Mouse (Mus musculus) CH12.LX (cell line): ENCODE data around the gene Asb14. TPM values are rescaled to one million over a fixed set of nuclear protein-coding genes. Genes with fewer than 3 reads are reported as not detected.
"Not testable (repeated sequence)": the region's sequence is repeated elsewhere in the genome, so short reads cannot be mapped to it uniquely, and the experiment has no call there.

Source experiments
- DNase-seq: peaks from one replicate; pipeline ENCODE4 v3.0.0-alpha.2; 2013; ENCODE audit errors: extremely low read depth
- H3K27ac ChIP-seq: 2 replicates; pipeline ENCODE4 v1.5.1; 2012; ENCODE audit warnings: low read depth, mild to moderate bottlenecking, control low read depth, moderate library complexity; ENCODE audit not compliant: insufficient read depth
- H3K27me3 ChIP-seq: replicated peaks from 2 replicates; pipeline ENCODE3; 2012; ENCODE audit warnings: inconsistent platforms
- H3K36me3 ChIP-seq, 2 experiments: replicated peaks in 1 of 2; 2 replicates each; pipeline versions ENCODE3 to v1.6.1; 2012; ENCODE audit warnings: inconsistent platforms in 1 of 2, low read length in 1 of 2, mild to moderate bottlenecking in 1 of 2, mixed read lengths in 1 of 2, moderate library complexity in 1 of 2; ENCODE audit not compliant: control insufficient read depth in 1 of 2, insufficient read depth in 1 of 2
- H3K4me1 ChIP-seq, 2 experiments: 2 replicates each; pipeline ENCODE4 v1.6.1; 2012; ENCODE audit warnings: inconsistent platforms in 1 of 2, moderate library complexity in 1 of 2; ENCODE audit not compliant: insufficient read depth in 2 of 2, control insufficient read depth in 1 of 2
- H3K4me2 ChIP-seq: 2 replicates; pipeline ENCODE4 v1.6.1; 2012; ENCODE audit warnings: low read depth, mild to moderate bottlenecking, control low read depth; ENCODE audit not compliant: poor library complexity, insufficient read depth, severe bottlenecking
- H3K4me3 ChIP-seq, 3 experiments: fragments of 150-350 bp in 1 of 3; sonication (generic) in 1 of 3; replicated peaks in 1 of 3; 2 replicates each; pipeline versions ENCODE3 to v1.5.1; 2011 to 2012; ENCODE audit warnings: low read depth in 2 of 3, low read length in 2 of 3, mild to moderate bottlenecking in 2 of 3, moderate library complexity in 2 of 3, control low read depth in 1 of 3, improper control_type of control experiment in 1 of 3, inconsistent platforms in 1 of 3, mixed read lengths in 1 of 3; ENCODE audit not compliant: poor library complexity in 1 of 3
- H3K79me2 ChIP-seq: replicated peaks from 2 replicates; pipeline ENCODE4 v1.6.1; 2012; ENCODE audit warnings: mild to moderate bottlenecking, moderate library complexity; ENCODE audit not compliant: control insufficient read depth, poor library complexity, insufficient read depth, severe bottlenecking; ENCODE audit errors: extremely low read depth
- H3K9ac ChIP-seq: 2 replicates; pipeline ENCODE4 v1.6.1; 2012; ENCODE audit warnings: low read depth, mild to moderate bottlenecking, control low read depth, moderate library complexity; ENCODE audit not compliant: insufficient read depth
- H3K9me3 ChIP-seq: replicated peaks from 2 replicates; pipeline ENCODE3; 2012; ENCODE audit warnings: low read length, inconsistent platforms, mixed read lengths
- CHD1 ChIP-seq: IDR thresholded peaks from 2 replicates; pipeline ENCODE4 v1.6.1; 2012; ENCODE audit warnings: low read depth, low read length, improper control_type of control experiment, inconsistent platforms
- CTCF ChIP-seq, 2 experiments: IDR thresholded peaks in 1 of 2; conservative IDR thresholded peaks in 1 of 2; 2 replicates each; pipeline ENCODE4 v1.5.1; 2011 to 2012; ENCODE audit warnings: low read depth in 2 of 2, low read length in 2 of 2, improper control_type of control experiment in 1 of 2, inconsistent platforms in 1 of 2, mild to moderate bottlenecking in 1 of 2, moderate library complexity in 1 of 2
- ETS1 ChIP-seq: conservative IDR thresholded peaks from 2 replicates; pipeline ENCODE4 v1.6.1; 2012; ENCODE audit warnings: low read depth, mild to moderate bottlenecking, inconsistent platforms, low read length, improper control_type of control experiment, moderate library complexity
- HCFC1 ChIP-seq: IDR thresholded peaks from 2 replicates; pipeline ENCODE4 v1.6.1; 2012; ENCODE audit warnings: low read depth, mild to moderate bottlenecking, inconsistent platforms, low read length, improper control_type of control experiment
- IRF4 ChIP-seq: IDR thresholded peaks from 2 replicates; pipeline ENCODE4 v1.6.1; 2014; ENCODE audit warnings: low read depth, mild to moderate bottlenecking, inconsistent platforms, low read length, improper control_type of control experiment
- JUN ChIP-seq: IDR thresholded peaks from 2 replicates; pipeline ENCODE4 v1.6.1; 2011; ENCODE audit warnings: low read depth, mild to moderate bottlenecking, low read length, improper control_type of control experiment, moderate library complexity; ENCODE audit not compliant: insufficient read depth
- MAX ChIP-seq: IDR thresholded peaks from 2 replicates; pipeline ENCODE4 v1.6.1; 2011; ENCODE audit warnings: low read length, improper control_type of control experiment
- MAZ ChIP-seq: IDR thresholded peaks from 2 replicates; pipeline ENCODE4 v1.6.1; 2012; ENCODE audit warnings: low read depth, mild to moderate bottlenecking, inconsistent platforms, low read length, improper control_type of control experiment, moderate library complexity
- MEF2A ChIP-seq: IDR thresholded peaks from 2 replicates; pipeline ENCODE4 v1.6.1; 2014; ENCODE audit warnings: low read depth, mild to moderate bottlenecking, inconsistent platforms, low read length, improper control_type of control experiment, borderline replicate concordance
- MYC ChIP-seq: IDR thresholded peaks from 2 replicates; pipeline ENCODE4 v1.6.1; 2011; ENCODE audit warnings: low read depth, mild to moderate bottlenecking, improper control_type of control experiment, low read length
- NELFE ChIP-seq: IDR thresholded peaks from 2 replicates; pipeline ENCODE4 v1.6.1; 2011; ENCODE audit warnings: low read depth, low read length, improper control_type of control experiment
- NRF1 ChIP-seq: IDR thresholded peaks from 2 replicates; pipeline ENCODE4 v1.6.1; 2014; ENCODE audit warnings: low read depth, mild to moderate bottlenecking, inconsistent platforms, low read length, improper control_type of control experiment, moderate library complexity
- PAX5 ChIP-seq: IDR thresholded peaks from 2 replicates; pipeline ENCODE4 v1.6.1; 2012; ENCODE audit warnings: low read length, inconsistent platforms, mixed read lengths
- POLR2A ChIP-seq: IDR thresholded peaks from 2 replicates; pipeline ENCODE4 v1.6.1; 2011; ENCODE audit warnings: low read depth, mild to moderate bottlenecking, improper control_type of control experiment, low read length
- POLR2AphosphoS2 ChIP-seq: IDR thresholded peaks from 2 replicates; pipeline ENCODE4 v1.6.1; 2011; ENCODE audit warnings: low read depth, low read length, improper control_type of control experiment
- RAD21 ChIP-seq: IDR thresholded peaks from 2 replicates; pipeline ENCODE4 v1.6.1; 2011; ENCODE audit warnings: low read depth, mild to moderate bottlenecking, low read length, improper control_type of control experiment, moderate library complexity
- SMC3 ChIP-seq: IDR thresholded peaks from 2 replicates; pipeline ENCODE4 v1.6.1; 2011; ENCODE audit warnings: low read depth, low read length, improper control_type of control experiment
- TCF12 ChIP-seq: IDR thresholded peaks from 2 replicates; pipeline ENCODE4 v1.6.1; 2014; ENCODE audit warnings: low read depth, mild to moderate bottlenecking, inconsistent platforms, low read length, improper control_type of control experiment
- USF1 ChIP-seq: IDR thresholded peaks from 2 replicates; pipeline ENCODE4 v1.6.1; 2014; ENCODE audit warnings: low read depth, mild to moderate bottlenecking, inconsistent platforms, low read length, improper control_type of control experiment
- ZMIZ1 ChIP-seq: IDR thresholded peaks from 2 replicates; pipeline ENCODE4 v1.6.1; 2012; ENCODE audit warnings: low read depth, mild to moderate bottlenecking, inconsistent platforms, low read length, improper control_type of control experiment
- dilution Hi-C: fragments of 300-500 bp; cut with MboI; formaldehyde crosslinking; loops from 2 replicates; pipeline ENCODE4 v1.14.3; 2020; ENCODE audit warnings: low sequenced_read_pairs; ENCODE audit not compliant: extremely low pct_unique_long_range_greater_than_20kb, extremely low pct_ligation_motif_present
- in situ Hi-C: fragments of 300-500 bp; cut with MboI; formaldehyde crosslinking; loops from 3 replicates; pipeline ENCODE4 v1.14.3; 2019; ENCODE audit warnings: low sequenced_read_pairs, low pct_ligation_motif_present, low pct_unique_long_range_greater_than_20kb, mixed read lengths
- polyA plus RNA-seq: library from polyadenylated mRNA; unstranded; fragments of >175 nt; gene quantifications from 2 replicates; pipeline ENCODE4 v1.2.1, GENCODE M21; 2012; ENCODE audit warnings: low read depth; ENCODE audit not compliant: insufficient read length
- total RNA-seq, 2 experiments: library from RNA; depleted of rRNA; stranded (reverse); fragments of 300-350 nt in 1 of 2; fragments of >200 nt in 1 of 2; gene quantifications; 2 replicates each; pipeline ENCODE4 v1.2.3; 2012 to 2014

The Asb14 gene
- total and polyA plus RNA-seq, 3 experiments: not detected

DNA sequence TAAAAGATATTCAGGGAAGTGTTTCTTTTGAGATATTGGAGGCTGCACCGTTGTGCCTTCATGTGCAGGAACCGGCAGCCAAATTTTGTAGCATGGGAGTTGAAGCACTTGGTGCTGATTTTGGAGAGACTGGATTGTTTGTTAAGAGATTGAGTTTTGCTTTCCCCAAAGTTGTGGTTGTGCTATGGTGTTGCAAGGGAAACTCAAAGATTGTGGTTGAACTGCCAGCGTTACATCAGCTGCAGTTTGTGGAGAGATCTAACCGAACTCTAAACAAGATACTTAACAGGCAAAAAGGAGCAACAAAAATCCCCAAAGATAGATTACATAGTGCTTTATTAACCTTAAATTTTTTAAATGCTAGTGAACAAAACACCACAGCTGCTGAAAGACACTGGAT, 41.2 kb downstream of the Asb14 start:
- H3K4me3 ChIP-seq: no peak overlapping the region
- in situ Hi-C loops: no loop called here
- peaks cover 2 to 15% of the 10 kb centered on the region in 2 experiments for H3K36me3 ChIP-seq
- DNase-seq: no peak
- H3K79me2 ChIP-seq: no peaks in the 10 kb centered on the region
- H3K4me1 ChIP-seq: peaks cover 0 to 3% of the 10 kb centered on the region in 2 experiments; a peak in 1 of 4 replicates
- no peaks in the 10 kb centered on the region for H3K27me3 ChIP-seq
- no peak overlapping the region for H3K27ac ChIP-seq
- dilution Hi-C loops: no loop called here
- no peak overlapping the region for H3K9ac ChIP-seq
- H3K9me3 ChIP-seq: no peaks in the 10 kb centered on the region
- TF ChIP-seq USF1 (no peak), CHD1 (no peak), MAZ (no peak), PAX5 (no peak), CTCF (conservative IDR thresholded peaks at IDR 0.05 in 1 of 2, IDR thresholded peaks at IDR 0.05 in 1 of 2; ENCODE audit: low read depth in 2 of 2, low read length in 2 of 2) (no peak), ETS1 (no peak), RAD21 (no peak), SMC3 (no peak), ZMIZ1 (no peak), NRF1 (no peak), POLR2A (no peak), MEF2A (no peak), JUN (no peak), MAX (no peak), HCFC1 (no peak), IRF4 (no peak), NELFE (no peak), TCF12 (no peak), MYC (no peak), POLR2AphosphoS2 (no peak)
- no peak overlapping the region for H3K4me2 ChIP-seq

DNA sequence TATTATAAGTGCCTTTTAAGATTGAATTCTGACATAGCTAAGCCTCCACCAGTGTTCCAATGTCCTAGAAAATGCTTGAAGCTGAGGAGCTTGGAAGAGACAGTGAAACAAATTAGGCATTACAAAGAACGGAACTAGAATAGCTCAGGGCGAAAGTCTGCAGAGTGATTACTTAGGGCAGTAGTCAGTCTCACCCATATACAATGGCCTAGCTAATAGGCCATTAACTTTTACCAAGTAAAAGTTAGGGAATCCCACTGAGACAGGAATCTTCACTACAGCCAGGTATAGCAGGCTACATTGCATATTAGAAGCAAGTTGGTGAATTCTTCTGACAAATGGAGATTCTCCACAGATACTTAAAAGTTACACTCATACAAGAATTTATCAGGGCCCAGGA, 61.8 kb downstream of the Asb14 start:
- DNase-seq, H3K4me3 ChIP-seq, in situ Hi-C loops, dilution Hi-C loops, H3K27me3 ChIP-seq, H3K79me2 ChIP-seq, H3K4me2 ChIP-seq, H3K9ac ChIP-seq, H3K9me3 ChIP-seq, H3K27ac ChIP-seq, H3K4me1 ChIP-seq: not testable (repeated sequence)
- peaks cover 2 to 22% of the 10 kb centered on the region in 2 experiments for H3K36me3 ChIP-seq
